Mouse (Mus musculus): Measurements from ENCODE around the gene Dcaf12l2.

Gene Dcaf12l2

DNA sequence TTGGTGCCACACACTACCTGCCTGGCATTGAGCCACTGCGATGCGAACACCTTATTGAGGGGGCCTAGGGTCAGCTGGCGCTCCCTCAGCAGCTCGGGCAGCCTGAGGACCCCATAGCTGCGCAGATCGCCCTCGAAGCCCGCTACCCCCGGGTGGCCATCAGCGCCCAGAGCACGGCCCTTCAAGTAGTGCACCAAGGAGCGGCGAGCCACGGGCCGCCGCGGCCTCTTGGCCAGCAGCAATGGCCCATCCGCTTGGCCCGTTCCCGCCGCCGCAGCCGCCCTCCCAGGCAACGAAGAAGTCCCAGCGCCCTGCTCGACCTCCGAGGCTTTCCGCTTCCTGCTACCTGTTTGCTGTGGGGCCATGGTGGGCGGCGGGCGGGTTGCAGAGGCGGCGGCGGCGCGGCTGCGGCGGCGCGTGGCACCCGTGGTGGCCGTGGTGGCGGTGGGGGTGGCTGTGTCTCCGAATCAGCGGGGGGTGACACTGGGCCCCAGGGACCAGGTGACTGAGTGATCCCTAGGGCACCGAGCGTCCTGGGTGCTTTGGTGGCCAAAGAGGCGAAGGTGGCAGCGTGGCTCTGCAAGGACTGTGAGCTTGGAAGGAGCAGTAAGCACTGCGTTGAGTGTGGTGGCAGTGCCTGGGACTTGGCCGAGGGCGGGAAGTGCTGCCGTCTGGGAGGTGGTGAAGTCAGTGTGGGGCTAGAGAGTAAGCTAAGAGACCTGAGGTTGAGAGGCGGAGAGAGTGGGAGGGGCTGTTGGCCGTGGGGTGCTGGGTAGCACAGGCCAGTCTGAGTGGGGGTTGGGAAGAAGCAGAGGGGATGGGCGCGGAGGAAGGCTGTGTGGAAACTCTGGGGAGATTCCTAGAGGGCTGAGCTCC lies at the start of gene Dcaf12l2:
Dcaf12l2 (minus strand) TSS at position 697 of the 876 bp plus-strand sequence.
- H3K4me1 ChIP-seq (replicated peaks; ENCODE audit: low read depth, low read length): peaks cover 2% of the 10 kb centered on the region; the same call in 1 of the 2 replicates
- H3K4me3 ChIP-seq (replicated peaks; ENCODE audit: low read length): peak within 1 kb of the TSS; percentile 71
- no peaks in the 10 kb centered on the region for H3K36me3 ChIP-seq (ENCODE audit: insufficient read depth, low read length)
- TF ChIP-seq POU5F1 (IDR thresholded peaks at IDR 0.05; ENCODE audit: borderline replicate concordance, low read length) (no peak), CTCF (conservative IDR thresholded peaks at IDR 0.05; ENCODE audit: low read length) (no peak), NANOG (IDR thresholded peaks at IDR 0.05; ENCODE audit: borderline replicate concordance, low read length) (no peak)
- H3K9me3 ChIP-seq (ENCODE audit: low read length): no peaks in the 10 kb centered on the region
- H3K27me3 ChIP-seq (ENCODE audit: insufficient read depth, low read length): peaks cover 13% of the 10 kb centered on the region

DNA sequence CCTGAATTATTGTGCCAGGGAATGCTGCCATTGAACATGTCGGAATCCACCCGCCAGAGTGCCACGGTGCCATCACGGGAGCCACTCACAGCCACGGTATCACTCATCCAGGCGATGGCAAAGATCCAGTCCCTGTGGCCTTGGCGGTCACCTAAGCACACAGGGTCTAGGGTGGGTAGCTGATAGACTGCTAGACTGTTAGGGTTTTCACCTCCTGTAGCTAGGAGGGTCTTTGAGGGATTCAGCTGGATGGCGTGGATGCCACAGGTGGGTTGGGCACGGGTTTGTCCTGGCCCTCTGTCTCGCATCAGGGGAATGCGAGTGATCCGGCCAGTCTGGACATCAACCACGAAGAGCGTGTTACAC lies 879 bp downstream of the Dcaf12l2 start:
- Histone ChIP-seq H3K9me3 (ENCODE audit: low read length) (no peaks in the 10 kb centered on the region), H3K36me3 (ENCODE audit: insufficient read depth, low read length) (no peaks in the 10 kb centered on the region), H3K4me3 (replicated peaks; ENCODE audit: low read length) (peak overlapping the region; percentile 71), H3K4me1 (replicated peaks; ENCODE audit: low read depth, low read length) (peaks cover 2% of the 10 kb centered on the region; the same call in 1 of the 2 replicates), H3K27me3 (ENCODE audit: insufficient read depth, low read length) (peaks cover 13% of the 10 kb centered on the region)
- TF ChIP-seq NANOG (IDR thresholded peaks at IDR 0.05; ENCODE audit: borderline replicate concordance, low read length) (no peak), CTCF (conservative IDR thresholded peaks at IDR 0.05; ENCODE audit: low read length) (no peak), POU5F1 (IDR thresholded peaks at IDR 0.05; ENCODE audit: borderline replicate concordance, low read length) (no peak)
